Mouse (Mus musculus) CH12.LX (cell line): Measurements from ENCODE around the gene Hunk.

ENCODE experiments used
- CTCF ChIP-seq, 2 experiments: IDR thresholded peaks in 1 of 2; conservative IDR thresholded peaks in 1 of 2; 2 replicates each; pipeline ENCODE4 v1.5.1; 2011 to 2012; ENCODE audit warnings: low read depth in 2 of 2, low read length in 2 of 2, improper control_type of control experiment in 1 of 2, inconsistent platforms in 1 of 2, mild to moderate bottlenecking in 1 of 2, moderate library complexity in 1 of 2
- HCFC1 ChIP-seq: IDR thresholded peaks from 2 replicates; pipeline ENCODE4 v1.6.1; 2012; ENCODE audit warnings: low read depth, mild to moderate bottlenecking, inconsistent platforms, low read length, improper control_type of control experiment
- MAX ChIP-seq: IDR thresholded peaks from 2 replicates; pipeline ENCODE4 v1.6.1; 2011; ENCODE audit warnings: low read length, improper control_type of control experiment
- NRF1 ChIP-seq: IDR thresholded peaks from 2 replicates; pipeline ENCODE4 v1.6.1; 2014; ENCODE audit warnings: low read depth, mild to moderate bottlenecking, inconsistent platforms, low read length, improper control_type of control experiment, moderate library complexity
- POLR2AphosphoS2 ChIP-seq: IDR thresholded peaks from 2 replicates; pipeline ENCODE4 v1.6.1; 2011; ENCODE audit warnings: low read depth, low read length, improper control_type of control experiment

DNA sequence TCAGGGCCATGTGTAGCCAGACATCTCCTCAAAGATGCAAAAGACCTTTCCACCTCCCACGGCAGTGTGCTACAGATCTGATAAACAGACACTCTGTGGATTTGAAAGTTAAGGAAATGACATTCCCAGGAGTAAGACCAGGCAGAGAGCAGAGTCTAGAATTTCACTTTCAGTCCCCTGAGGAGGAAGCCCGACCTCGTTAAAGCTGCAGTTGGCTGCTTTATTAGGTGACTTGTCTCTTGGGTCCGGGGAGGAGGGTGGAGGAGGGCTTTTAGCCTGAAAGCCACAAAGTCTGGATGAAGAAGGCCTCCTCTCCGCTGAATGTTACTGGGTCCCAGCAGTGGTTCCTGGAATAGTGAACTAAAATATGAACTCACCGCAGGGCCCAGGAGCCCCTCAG lies 137.6 kb downstream of the Hunk start:
- no peak for TF ChIP-seq CTCF (conservative IDR thresholded peaks at IDR 0.05 in 1 of 2, IDR thresholded peaks at IDR 0.05 in 1 of 2; ENCODE audit: low read depth in 2 of 2, low read length in 2 of 2)
- TF ChIP-seq POLR2AphosphoS2: no peak
- no peak for TF ChIP-seq HCFC1
- no peak for TF ChIP-seq MAX
- no peak for TF ChIP-seq NRF1
